Mouse (Mus musculus) hematopoietic stem cell, adult 5-6 weeks (primary cell): ENCODE data around the gene Wdr78. TPM values are rescaled to one million over a fixed set of nuclear protein-coding genes. Genes with fewer than 3 reads are reported as not detected.

Source experiments
- ATAC-seq, 2 experiments: fragments of 125-278 bp in 1 of 2; replicated peaks in 1 of 2; 2 replicates each; pipeline ENCODE4 v1.8.0; 2016 to 2017; ENCODE audit warnings: inconsistent platforms in 2 of 2, mild to moderate bottlenecking in 2 of 2, moderate number of reproducible peaks in 2 of 2, low read depth in 1 of 2, moderate TSS enrichment in 1 of 2; ENCODE audit not compliant: low FRiP score in 2 of 2, poor library complexity in 2 of 2, severe bottlenecking in 2 of 2, insufficient read depth in 1 of 2, low TSS enrichment in 1 of 2
- total RNA-seq: library from RNA; stranded (forward); fragments of 172-1452, 232-1000 nt; gene quantifications from 2 replicates; pipeline ENCODE4 v1.2.3, GENCODE M21; 2017

Gene Wdr78
- total RNA-seq, 1 experiment from 2014 or later: 6.6 TPM

- no peak for ATAC-seq
These were observed 109.0 kb downstream of the Wdr78 start for GRCm38 (mm10) chr4:103005190-103005945.

GRCm38 (mm10) chr4:103004681-103005080, 109.7 kb downstream of the Wdr78 start:
- ATAC-seq: no peak

- no peak for ATAC-seq
These were observed 122.7 kb downstream of the Wdr78 start for GRCm38 (mm10) chr4:102991685-102992084.

GRCm38 (mm10) chr4:102990595-102991340, 123.6 kb downstream of the Wdr78 start:
- ATAC-seq: no peak

- no peak for ATAC-seq
These were observed 124.3 kb downstream of the Wdr78 start for GRCm38 (mm10) chr4:102990016-102990415.

DNA sequence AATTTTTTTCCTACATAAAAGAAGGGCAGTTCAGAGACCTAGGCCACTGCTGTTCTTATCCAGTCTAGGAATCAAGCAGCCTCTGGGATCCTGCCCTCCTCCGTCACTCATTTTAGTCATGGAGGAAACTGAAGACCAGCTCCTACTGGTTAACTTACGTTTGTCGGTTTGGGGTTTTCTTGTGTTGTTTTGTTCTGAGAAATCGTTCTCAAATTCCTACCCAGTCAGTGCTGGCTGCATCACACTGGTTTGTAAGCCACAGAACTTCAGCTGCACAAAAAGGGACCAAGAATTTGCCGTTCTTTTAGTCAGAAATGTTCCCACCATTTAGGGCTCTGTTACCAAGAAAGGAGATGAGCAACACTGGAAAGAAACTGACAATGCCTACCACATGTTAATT, 125.0 kb downstream of the Wdr78 start:
- no peak for ATAC-seq

DNA sequence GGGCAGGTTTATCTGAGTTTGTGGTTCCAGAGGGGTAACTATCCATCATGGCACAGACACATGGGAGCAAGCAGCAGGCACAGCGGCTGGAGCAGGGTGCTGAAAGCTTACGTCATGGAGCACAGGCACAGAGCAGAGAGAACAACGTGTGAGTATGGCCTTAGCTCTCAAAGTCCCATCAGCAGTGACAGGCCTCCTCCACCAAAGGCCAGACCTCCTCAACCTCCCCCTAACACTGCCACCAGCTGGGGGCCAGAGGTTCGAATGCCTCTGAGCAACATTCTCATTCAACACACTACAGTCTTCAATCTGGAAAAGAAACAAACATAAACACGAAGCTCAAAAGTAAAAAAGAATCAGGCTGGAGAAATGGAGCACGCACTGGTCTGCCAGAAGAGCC, 125.8 kb downstream of the Wdr78 start:
- no peak for ATAC-seq

Other genes starting within 250 kb of the Wdr78 start
- gene Tctex1d1, start 135.9 kb downstream of the Wdr78 start, total RNA-seq: 2.9 TPM in 1 of 2 replicates, not detected in the other
- gene Insl5, start 87.7 kb downstream of the Wdr78 start, total RNA-seq: not detected in 2 replicates
- 111 and 118 TPM in 2 replicates for gene Mier1, start 165 bp downstream of the Wdr78 start, total RNA-seq
- 5.5 and 9.6 TPM in 2 replicates for gene Slc35d1, start 100.6 kb upstream of the Wdr78 start, total RNA-seq
- gene 4921539E11Rik, start 176.3 kb upstream of the Wdr78 start, total RNA-seq: not detected in 2 replicates
- 51.7 and 64.4 TPM in 2 replicates for gene Oma1, start 199.3 kb upstream of the Wdr78 start, total RNA-seq